Mouse (Mus musculus): Measurements from ENCODE around the gene Cep170. TPM values are rescaled to one million over a fixed set of nuclear protein-coding genes. Genes with fewer than 3 reads are reported as not detected.

The Cep170 gene
- polyA plus RNA-seq (2015; fragmentation: Nextera tagmentation; extraction: Ambion mirVana), result 15.5 and 17.9 TPM in 2 replicates

DNA sequence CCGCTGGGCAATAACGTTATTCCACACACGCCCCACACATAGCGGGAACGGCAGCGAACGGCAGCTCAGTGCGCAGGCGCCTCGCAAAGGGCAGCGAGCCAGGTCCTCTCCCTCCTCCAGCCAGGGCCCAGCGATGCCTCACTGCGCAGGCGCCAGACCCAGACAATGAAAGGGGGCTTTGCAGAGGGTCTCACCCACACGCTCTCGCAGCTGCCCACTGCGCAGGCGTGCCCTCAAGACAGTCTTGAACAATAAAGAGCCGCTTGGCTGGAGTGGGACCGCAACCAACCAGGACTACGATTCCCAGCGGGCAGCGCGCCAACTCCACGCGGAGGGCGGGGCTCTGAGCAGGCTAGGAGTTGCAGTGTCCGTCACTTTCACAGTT is at the start of gene Cep170:
TSS of gene Cep170 (minus strand) at position 32 of the 385 bp plus-strand sequence.
- H3K4me1 ChIP-seq (replicated peaks; ENCODE audit: control insufficient read depth, insufficient read depth, low read length), result peaks cover 16% of the 10 kb centered on the region; the same call in 1 of the 2 replicates
- under 1% methylated on average over 28 of the region's 28 CpGs for WGBS
- ATAC-seq (ENCODE audit: low read depth), result peak; percentile 94
- H3K4me3 ChIP-seq (ENCODE audit: low read length), result peak within 1 kb of the TSS; percentile 92
- peak within 1 kb of the TSS; percentile 90 for H3K9ac ChIP-seq (ENCODE audit: low read length)
- H3K4me2 ChIP-seq (ENCODE audit: low read depth, low read length), result peak within 1 kb of the TSS; percentile 76
- no peaks in the 10 kb centered on the region for H3K9me3 ChIP-seq (ENCODE audit: control insufficient read depth, low read length)
- H3K27me3 ChIP-seq (ENCODE audit: control insufficient read depth, insufficient read depth, low read depth, low read length), result no peaks in the 10 kb centered on the region
- H3K27ac ChIP-seq (ENCODE audit: low read length), result peak within 1 kb of the TSS; percentile 90
- no peaks in the 10 kb centered on the region for H3K36me3 ChIP-seq (ENCODE audit: control insufficient read depth, insufficient read depth, low read length)

DNA sequence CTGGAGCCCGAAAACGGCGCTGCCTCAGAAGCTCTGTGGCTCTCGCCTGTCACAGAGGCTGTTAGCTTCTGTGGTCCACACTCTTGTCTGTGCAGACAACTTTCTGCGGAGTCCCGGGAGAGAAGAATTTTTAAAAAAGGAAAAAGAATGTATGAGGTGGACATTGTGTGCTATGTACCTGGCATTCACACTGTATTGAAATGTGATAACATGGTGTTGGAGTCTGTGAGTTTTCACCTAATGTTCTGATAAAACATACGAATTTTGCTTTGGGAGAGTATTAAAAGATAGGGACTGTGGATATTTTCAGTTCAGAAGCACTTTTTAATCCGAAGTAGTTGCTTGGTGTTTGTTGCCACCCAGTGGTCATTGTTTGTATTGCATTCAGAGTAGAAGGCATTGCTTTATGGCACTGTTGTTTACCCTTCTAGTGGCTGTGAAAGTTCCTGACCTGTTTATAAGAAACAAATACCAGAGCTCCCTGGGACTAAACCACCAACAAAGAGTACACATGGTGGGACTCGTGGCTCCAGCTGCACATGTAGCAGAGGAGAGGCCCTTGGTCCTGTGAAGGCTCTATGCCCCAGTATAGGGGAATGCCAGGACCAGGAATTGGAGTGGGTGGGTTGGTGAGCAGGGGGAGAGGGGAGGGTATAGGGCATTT is 48.2 kb upstream of the Cep170 start:
- ATAC-seq (ENCODE audit: low read depth), result peak; percentile 28; the same call in 1 of the 2 replicates
- H3K4me3 ChIP-seq (ENCODE audit: low read length), result no peak overlapping the region
- no peak overlapping the region for H3K9ac ChIP-seq (ENCODE audit: low read length)
- H3K4me1 ChIP-seq (replicated peaks; ENCODE audit: control insufficient read depth, insufficient read depth, low read length), result no peaks in the 10 kb centered on the region
- WGBS, result 56% methylated on average over 9 of the region's 9 CpGs
- no peaks in the 10 kb centered on the region for H3K36me3 ChIP-seq (ENCODE audit: control insufficient read depth, insufficient read depth, low read length)
- H3K27ac ChIP-seq (ENCODE audit: low read length), result no peak overlapping the region
- H3K27me3 ChIP-seq (ENCODE audit: control insufficient read depth, insufficient read depth, low read depth, low read length), result no peaks in the 10 kb centered on the region
- H3K4me2 ChIP-seq (ENCODE audit: low read depth, low read length), result no peak overlapping the region
- no peaks in the 10 kb centered on the region for H3K9me3 ChIP-seq (ENCODE audit: control insufficient read depth, low read length)

DNA sequence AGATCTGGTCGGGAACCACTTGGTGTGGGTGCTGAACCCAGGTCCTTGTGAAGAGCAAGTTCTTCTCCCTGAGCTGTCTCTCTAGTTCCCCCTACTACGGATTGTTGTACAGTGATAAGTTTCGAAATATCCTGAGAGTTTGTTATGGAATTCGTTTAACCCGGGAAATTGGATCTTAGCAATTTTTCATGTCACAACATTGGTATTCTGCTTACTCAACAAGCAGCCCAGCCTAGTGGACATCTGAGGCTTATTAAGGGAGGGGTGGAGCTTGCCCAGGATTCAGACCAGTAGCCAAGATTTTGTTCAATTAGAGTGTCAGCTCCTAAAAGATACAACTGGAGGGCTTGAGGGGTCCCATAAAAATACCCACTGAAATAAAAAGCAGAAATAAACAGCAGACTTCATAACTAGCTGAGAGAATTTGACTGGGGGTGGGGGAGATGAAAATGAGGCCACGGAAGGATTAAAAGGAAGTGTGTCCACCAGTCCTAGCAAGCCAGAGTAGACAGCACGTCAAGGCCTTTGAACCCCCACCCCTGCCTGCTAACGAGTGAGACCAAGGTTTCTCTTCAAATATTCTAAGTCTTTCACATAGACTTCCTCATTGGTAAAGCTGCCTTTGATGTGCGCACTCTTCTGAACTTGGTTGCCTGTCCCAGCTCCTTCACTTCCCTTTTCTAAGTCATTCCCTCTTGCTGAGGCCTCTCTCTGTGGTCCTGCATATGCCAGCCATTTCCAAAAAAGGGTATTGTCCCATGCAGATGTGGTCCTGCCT is 39.1 kb upstream of the Cep170 start:
- Histone ChIP-seq H3K4me2 (ENCODE audit: low read depth, low read length) (no peak overlapping the region), H3K4me1 (replicated peaks; ENCODE audit: control insufficient read depth, insufficient read depth, low read length) (peaks cover 6% of the 10 kb centered on the region; the same call in 1 of the 2 replicates), H3K27ac (ENCODE audit: low read length) (no peak overlapping the region), H3K4me3 (ENCODE audit: low read length) (no peak overlapping the region), H3K36me3 (ENCODE audit: control insufficient read depth, insufficient read depth, low read length) (peaks cover 6% of the 10 kb centered on the region; the same call in 1 of the 2 replicates), H3K27me3 (ENCODE audit: control insufficient read depth, insufficient read depth, low read depth, low read length) (no peaks in the 10 kb centered on the region), H3K9ac (ENCODE audit: low read length) (no peak overlapping the region), H3K9me3 (ENCODE audit: control insufficient read depth, low read length) (peaks cover 5% of the 10 kb centered on the region; the same call in 1 of the 2 replicates)
- 74% methylated on average over 9 of the region's 9 CpGs for WGBS
- no peak for ATAC-seq (ENCODE audit: low read depth)

DNA sequence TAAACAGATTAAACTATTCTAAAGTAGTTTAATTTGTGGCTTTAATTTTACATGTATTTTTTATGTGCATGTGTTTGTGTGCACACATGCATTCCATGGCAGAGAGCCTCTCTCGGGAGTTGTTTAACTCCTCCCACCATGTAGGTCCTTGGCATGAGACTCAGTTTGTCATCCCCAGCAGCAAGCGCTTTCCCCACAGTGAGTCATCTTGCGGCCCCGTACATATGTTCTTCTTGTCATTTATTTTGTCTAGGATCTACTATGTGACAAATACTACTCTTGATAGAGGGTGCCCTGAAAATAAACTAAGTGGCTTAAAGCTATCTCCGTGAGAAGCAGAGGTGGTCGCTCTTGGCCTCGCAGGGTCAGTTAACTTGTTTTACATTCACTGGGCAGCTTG is 37.5 kb upstream of the Cep170 start:
- H3K4me2 ChIP-seq (ENCODE audit: low read depth, low read length), result no peak overlapping the region
- no peak overlapping the region for H3K9ac ChIP-seq (ENCODE audit: low read length)
- no peak overlapping the region for H3K27ac ChIP-seq (ENCODE audit: low read length)
- peaks cover 6% of the 10 kb centered on the region; the same call in 1 of the 2 replicates for H3K4me1 ChIP-seq (replicated peaks; ENCODE audit: control insufficient read depth, insufficient read depth, low read length)
- H3K27me3 ChIP-seq (ENCODE audit: control insufficient read depth, insufficient read depth, low read depth, low read length), result no peaks in the 10 kb centered on the region
- H3K4me3 ChIP-seq (ENCODE audit: low read length), result no peak overlapping the region
- ATAC-seq (ENCODE audit: low read depth), result no peak
- peaks cover 6% of the 10 kb centered on the region; the same call in 1 of the 2 replicates for H3K36me3 ChIP-seq (ENCODE audit: control insufficient read depth, insufficient read depth, low read length)
- H3K9me3 ChIP-seq (ENCODE audit: control insufficient read depth, low read length), result peaks cover 5% of the 10 kb centered on the region; the same call in 1 of the 2 replicates
- WGBS, result 80% methylated on average over 7 of the region's 7 CpGs

DNA sequence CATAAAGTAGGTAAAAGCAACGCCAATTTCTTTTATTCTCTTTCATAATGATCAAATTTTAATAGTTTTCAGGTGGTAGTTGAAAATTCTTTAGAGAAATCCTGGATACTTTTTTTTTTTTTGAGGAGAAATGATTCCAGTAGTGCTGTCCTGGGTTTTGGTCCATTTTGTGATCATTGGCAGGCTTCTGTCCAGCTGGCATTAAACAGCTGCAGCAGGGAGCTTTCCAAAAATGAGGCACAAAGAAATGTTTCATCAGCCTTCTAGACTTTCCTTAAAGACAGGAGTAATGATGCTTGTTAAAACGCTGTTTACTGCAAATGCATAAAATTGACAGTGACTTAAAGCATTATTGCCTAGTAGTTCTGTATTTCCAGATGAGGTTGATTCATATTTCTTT is 35.5 kb upstream of the Cep170 start:
- Histone ChIP-seq H3K27ac (ENCODE audit: low read length) (no peak overlapping the region), H3K4me1 (replicated peaks; ENCODE audit: control insufficient read depth, insufficient read depth, low read length) (peaks cover 6% of the 10 kb centered on the region; the same call in 1 of the 2 replicates), H3K27me3 (ENCODE audit: control insufficient read depth, insufficient read depth, low read depth, low read length) (no peaks in the 10 kb centered on the region), H3K36me3 (ENCODE audit: control insufficient read depth, insufficient read depth, low read length) (peaks cover 10% of the 10 kb centered on the region), H3K9ac (ENCODE audit: low read length) (no peak overlapping the region), H3K4me3 (ENCODE audit: low read length) (no peak overlapping the region), H3K4me2 (ENCODE audit: low read depth, low read length) (no peak overlapping the region), H3K9me3 (ENCODE audit: control insufficient read depth, low read length) (peaks cover 5% of the 10 kb centered on the region; the same call in 1 of the 2 replicates)
- ATAC-seq (ENCODE audit: low read depth), result no peak
- WGBS, result 63% methylated on average over 2 of the region's 2 CpGs

DNA sequence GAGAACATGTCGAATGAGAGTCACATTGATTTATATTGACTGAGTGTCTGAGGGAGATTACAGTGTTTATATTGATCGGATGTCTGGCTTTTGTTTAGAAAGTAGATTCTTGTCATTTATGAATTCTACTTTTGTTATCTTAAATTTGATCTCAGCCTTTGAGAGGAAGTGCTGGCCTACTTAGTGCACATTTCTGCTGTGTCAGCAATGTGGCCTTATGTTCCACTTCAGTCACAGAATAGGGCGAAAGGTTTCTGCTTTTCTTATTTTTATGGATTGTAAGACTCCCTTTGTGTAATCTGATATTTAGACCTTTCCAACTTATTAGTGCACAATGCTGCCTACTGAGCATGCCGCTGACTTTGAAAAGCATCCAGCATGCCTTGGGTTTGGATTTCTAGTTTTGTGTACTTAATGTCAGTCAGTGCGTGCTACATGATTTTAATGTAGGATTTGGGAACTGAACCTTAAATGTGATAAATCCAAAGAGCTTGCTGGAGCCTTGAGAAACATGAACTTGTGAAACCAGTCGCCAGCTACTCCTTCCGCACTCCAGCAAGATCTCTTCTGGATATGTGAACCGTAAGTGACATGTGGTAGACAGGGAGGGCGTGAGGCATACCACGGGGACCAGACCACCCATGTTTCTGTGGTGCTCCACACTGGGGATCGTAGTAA is 34.9 kb upstream of the Cep170 start:
- peaks cover 6% of the 10 kb centered on the region; the same call in 1 of the 2 replicates for H3K4me1 ChIP-seq (replicated peaks; ENCODE audit: control insufficient read depth, insufficient read depth, low read length)

DNA sequence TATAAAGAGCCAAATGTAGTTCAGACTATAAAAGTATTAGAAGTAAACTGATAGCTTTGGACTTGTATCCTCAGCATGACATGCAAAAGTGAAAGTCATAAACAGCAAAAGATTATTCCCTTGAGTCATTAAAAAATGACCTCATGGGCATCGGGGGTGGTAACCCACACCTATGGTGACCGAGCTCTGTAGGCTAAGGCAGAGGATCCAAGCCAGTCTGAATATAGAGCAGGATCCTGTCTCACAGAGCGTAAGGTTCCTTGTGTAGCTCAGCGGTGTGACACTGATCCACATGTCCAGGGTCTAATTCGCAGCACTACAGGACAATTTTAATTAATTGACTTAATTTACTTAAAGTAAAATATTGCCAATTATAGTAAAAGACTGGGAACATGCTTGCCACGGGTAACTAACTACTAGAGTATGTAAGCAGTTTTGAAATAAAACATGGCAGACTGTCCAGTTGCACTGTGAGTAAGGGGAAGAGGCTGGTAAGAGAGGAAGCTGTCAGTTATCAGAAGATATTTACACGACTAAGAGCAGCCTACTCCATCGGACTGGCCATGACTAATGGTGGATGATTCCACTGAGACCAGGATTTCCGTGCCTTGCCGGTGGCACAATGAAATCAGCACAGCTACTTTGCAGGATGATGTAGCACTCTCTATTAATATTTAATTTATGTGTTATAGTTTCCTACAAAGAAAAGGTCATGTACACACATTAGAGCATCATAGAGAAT is 33.4 kb upstream of the Cep170 start:
- Histone ChIP-seq H3K9ac (ENCODE audit: low read length) (no peak overlapping the region), H3K4me1 (replicated peaks; ENCODE audit: control insufficient read depth, insufficient read depth, low read length) (peaks cover 6% of the 10 kb centered on the region; the same call in 1 of the 2 replicates), H3K27me3 (ENCODE audit: control insufficient read depth, insufficient read depth, low read depth, low read length) (no peaks in the 10 kb centered on the region), H3K27ac (ENCODE audit: low read length) (no peak overlapping the region), H3K4me3 (ENCODE audit: low read length) (no peak overlapping the region), H3K4me2 (ENCODE audit: low read depth, low read length) (no peak overlapping the region), H3K36me3 (ENCODE audit: control insufficient read depth, insufficient read depth, low read length) (peaks cover 5% of the 10 kb centered on the region), H3K9me3 (ENCODE audit: control insufficient read depth, low read length) (peaks cover under 1% of the 10 kb centered on the region; the same call in 1 of the 2 replicates)
- WGBS, result 80% methylated on average over 10 of the region's 10 CpGs
- ATAC-seq (ENCODE audit: low read depth), result no peak

More for the DNA sequence above, 34.9 kb upstream of the Cep170 start:
- peaks cover 5% of the 10 kb centered on the region; the same call in 1 of the 2 replicates for H3K9me3 ChIP-seq (ENCODE audit: control insufficient read depth, low read length)
- no peaks in the 10 kb centered on the region for H3K27me3 ChIP-seq (ENCODE audit: control insufficient read depth, insufficient read depth, low read depth, low read length)
- no peak overlapping the region for H3K27ac ChIP-seq (ENCODE audit: low read length)
- no peak overlapping the region for H3K9ac ChIP-seq (ENCODE audit: low read length)
- no peak overlapping the region for H3K4me3 ChIP-seq (ENCODE audit: low read length)
- H3K4me2 ChIP-seq (ENCODE audit: low read depth, low read length), result no peak overlapping the region
- no peak for ATAC-seq (ENCODE audit: low read depth)
- 64% methylated on average over 11 of the region's 11 CpGs for WGBS
- H3K36me3 ChIP-seq (ENCODE audit: control insufficient read depth, insufficient read depth, low read length), result peaks cover 10% of the 10 kb centered on the region

DNA sequence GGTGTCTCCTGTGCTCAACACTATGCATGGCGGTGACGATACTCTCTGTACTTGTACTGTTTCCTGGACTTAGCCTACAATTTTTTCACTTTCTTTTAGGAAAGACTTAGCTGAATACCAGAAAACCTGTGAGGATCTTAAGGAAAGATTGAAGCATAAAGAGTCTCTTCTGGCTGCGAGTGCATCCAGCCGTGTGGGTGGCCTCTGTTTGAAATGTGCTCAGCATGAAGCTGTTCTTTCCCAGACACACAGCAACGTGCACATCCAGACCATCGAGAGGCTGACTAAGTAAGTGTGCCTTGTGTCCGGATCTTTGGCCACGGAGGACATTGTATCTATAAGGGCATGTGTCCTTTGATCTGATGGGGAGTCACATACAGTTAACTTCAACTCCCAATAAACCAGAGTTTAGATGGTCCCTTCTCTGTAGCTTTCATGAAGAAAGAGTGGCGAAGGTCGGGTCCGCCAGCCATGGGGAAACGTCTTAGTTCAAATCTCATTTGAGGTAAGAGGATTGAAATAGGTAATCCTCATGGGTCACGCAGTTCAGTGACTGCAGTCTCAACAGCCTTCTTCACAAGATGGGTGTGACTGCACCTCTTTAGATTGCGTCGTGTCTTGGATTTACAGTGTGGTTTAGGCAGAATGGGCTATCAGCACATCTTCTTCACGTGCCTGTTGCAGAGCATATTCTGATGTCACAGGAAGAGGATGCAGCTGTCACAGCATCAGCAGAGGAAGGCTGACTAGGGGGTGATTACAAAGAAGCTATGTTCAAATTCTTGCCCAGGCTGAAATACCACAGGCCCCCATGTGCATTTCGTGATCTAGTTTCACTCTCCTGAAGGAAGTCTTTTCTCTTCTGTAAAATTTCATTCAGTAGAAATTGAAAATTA is 31.5 kb upstream of the Cep170 start:
- Histone ChIP-seq H3K36me3 (ENCODE audit: control insufficient read depth, insufficient read depth, low read length) (peaks cover 7% of the 10 kb centered on the region), H3K4me3 (ENCODE audit: low read length) (no peak overlapping the region), H3K9me3 (ENCODE audit: control insufficient read depth, low read length) (no peaks in the 10 kb centered on the region), H3K4me2 (ENCODE audit: low read depth, low read length) (no peak overlapping the region), H3K9ac (ENCODE audit: low read length) (no peak overlapping the region), H3K27ac (ENCODE audit: low read length) (no peak overlapping the region), H3K4me1 (replicated peaks; ENCODE audit: control insufficient read depth, insufficient read depth, low read length) (0 out of 2 replicates have a peak, but pooled peaks cover 4% of the 10 kb centered on the region), H3K27me3 (ENCODE audit: control insufficient read depth, insufficient read depth, low read depth, low read length) (no peaks in the 10 kb centered on the region)
- WGBS, result 76% methylated on average over 17 of the region's 17 CpGs
- ATAC-seq (ENCODE audit: low read depth), result no peak
